Mouse (Mus musculus) mouse embryonic stem cell (cell line): ENCODE measurements around the gene Dnmbp.

Source experiments
- in situ Hi-C, 2 experiments: fragments of 300-500 bp; cut with MboI; formaldehyde crosslinking; loops; 1 replicate in 1 of 2; 3 replicates in 1 of 2; pipeline ENCODE4 v1.14.3; 2019 to 2020; ENCODE audit warnings: low sequenced_read_pairs in 2 of 2, low pct_unique_long_range_greater_than_20kb in 1 of 2, mixed read lengths in 1 of 2; ENCODE audit not compliant: unreplicated experiment in 1 of 2

Dnmbp gene

GRCm38 (mm10) chr19:43955266-43955665, 15.3 kb upstream of the Dnmbp start:
- in situ Hi-C loops: loop anchor here (10.0 kb wide), 1 partner anchor 120 kb away; no protein-coding TSS in a partner anchor

- in situ Hi-C loops: loop anchor here (10.0 kb wide), 1 partner anchor 120 kb away; no protein-coding TSS in a partner anchor
Observed at GRCm38 (mm10) chr19:43954864-43955263, 14.9 kb upstream of the Dnmbp start.

GRCm38 (mm10) chr19:43952936-43953335, 12.9 kb upstream of the Dnmbp start:
- in situ Hi-C loops: loop anchor here (10.0 kb wide), 1 partner anchor 118 kb away; no protein-coding TSS in a partner anchor

GRCm38 (mm10) chr19:43949111-43949810, 9.3 kb upstream of the Dnmbp start:
- in situ Hi-C loops: no loop called here

DNA sequence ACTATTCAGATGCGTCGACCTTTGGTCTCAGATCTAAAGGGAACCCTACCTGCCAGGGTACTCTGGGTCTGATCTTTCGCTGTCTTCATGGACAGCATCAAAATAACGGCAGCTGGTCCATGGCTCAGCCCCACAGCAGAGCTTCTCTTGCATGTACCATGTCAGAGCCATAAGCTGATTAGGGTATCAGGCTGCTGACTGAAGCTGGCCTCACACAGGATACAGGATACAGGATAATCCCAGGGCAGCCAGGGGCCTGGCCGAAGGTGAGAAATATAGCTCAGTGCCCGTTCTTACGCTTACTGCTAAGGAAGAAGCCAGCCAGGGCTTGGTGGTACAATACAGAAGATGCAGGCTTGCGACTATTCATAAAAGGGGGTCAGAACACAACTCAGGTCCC, 4.6 kb upstream of the Dnmbp start:
- in situ Hi-C loops: no loop called here

DNA sequence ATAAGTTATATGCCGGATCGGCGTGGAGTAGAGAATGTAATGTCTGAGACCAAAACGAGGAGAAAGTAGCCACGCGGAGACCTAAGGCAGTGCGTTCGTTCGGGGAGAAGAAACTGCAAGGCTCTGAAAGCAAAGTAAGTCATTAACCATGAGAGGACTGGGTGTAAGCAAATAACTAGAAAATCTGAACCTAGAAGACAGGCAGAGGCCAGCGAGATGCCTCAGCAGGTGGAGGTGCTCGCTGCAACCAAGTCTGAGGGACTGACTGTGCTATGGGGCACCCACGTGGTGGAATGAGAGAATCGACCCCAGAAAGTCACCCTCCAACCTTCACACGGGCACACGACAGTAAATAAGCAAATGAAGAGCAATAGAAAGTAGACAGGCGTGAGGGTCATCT, 3.1 kb upstream of the Dnmbp start:
- in situ Hi-C loops: no loop called here

DNA sequence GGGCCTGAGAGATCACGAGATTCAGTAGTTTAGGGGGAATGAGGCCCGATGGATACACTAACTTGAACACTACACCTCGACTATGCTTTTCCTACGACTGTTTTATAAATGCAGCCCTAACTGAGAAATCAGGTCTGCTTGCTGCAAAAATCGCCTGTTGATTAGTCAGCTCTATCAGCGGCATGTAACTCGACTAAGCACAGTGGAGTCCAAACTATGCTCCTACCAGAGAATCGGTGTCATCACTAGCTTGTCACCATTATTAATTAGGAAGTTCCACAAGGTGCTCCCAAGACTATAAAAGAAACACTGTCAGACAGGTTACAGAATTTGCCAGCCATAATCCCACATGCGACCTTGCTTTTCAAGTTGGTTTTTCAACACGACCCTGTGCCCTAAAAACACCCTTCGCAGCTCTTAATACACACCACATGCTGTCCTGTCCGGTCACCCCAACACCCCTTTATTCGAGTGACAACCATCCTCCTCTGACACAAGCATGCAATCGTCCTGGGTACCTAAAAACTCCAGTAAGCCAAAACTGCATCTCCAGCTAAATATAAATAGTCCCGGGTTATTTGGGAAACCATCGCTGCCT, 721 bp downstream of the Dnmbp start:
- in situ Hi-C loops: no loop called here

GRCm38 (mm10) chr19:43938355-43938754, 1.6 kb downstream of the Dnmbp start:
- in situ Hi-C loops: no loop called here

DNA sequence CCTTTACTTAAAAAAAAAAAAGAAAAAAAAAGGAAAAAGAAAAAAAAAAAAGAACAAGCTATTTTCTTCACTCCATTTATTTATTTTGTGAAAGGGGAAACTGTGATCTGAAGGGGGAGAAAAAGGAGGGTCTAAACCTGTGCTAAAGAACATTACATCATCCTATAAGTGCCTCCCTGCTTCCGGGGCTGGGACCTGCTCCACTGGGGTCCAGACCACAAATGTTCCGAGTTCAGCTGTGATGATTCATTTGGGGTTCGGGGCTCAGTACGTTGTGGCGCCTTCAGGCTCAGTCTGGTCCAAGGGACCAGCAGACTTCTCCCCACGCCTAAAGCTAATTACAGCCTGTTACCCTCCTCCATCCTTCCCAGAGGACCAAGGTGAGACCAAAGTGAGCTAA, 9.1 kb downstream of the Dnmbp start:
- in situ Hi-C loops: no loop called here

- in situ Hi-C loops: no loop called here
Observed at GRCm38 (mm10) chr19:43930366-43930765, 9.6 kb downstream of the Dnmbp start.

- in situ Hi-C loops: no loop called here
Observed at GRCm38 (mm10) chr19:43929869-43930268, 10.1 kb downstream of the Dnmbp start.

DNA sequence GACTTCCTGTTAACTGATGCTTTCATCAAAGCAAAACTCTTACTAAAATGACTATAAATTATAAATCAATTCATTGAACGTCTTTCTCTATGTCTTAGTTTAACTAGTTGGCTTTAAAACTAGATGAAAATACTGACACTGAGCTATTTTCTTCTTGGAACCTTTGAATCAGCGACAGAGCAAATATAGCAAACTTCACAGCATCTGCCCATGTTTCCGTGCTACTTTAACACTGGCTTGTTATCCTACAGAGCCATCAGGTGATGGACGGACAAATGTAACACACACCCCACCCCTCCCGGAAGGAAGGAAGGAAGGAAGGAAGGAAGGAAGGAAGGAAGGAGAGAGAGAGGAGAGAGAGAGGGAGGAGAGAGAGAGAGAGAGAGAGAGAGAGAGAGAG, 12.0 kb downstream of the Dnmbp start:
- in situ Hi-C loops: no loop called here

- in situ Hi-C loops: no loop called here
Observed at GRCm38 (mm10) chr19:43927057-43927456, 12.9 kb downstream of the Dnmbp start.

DNA sequence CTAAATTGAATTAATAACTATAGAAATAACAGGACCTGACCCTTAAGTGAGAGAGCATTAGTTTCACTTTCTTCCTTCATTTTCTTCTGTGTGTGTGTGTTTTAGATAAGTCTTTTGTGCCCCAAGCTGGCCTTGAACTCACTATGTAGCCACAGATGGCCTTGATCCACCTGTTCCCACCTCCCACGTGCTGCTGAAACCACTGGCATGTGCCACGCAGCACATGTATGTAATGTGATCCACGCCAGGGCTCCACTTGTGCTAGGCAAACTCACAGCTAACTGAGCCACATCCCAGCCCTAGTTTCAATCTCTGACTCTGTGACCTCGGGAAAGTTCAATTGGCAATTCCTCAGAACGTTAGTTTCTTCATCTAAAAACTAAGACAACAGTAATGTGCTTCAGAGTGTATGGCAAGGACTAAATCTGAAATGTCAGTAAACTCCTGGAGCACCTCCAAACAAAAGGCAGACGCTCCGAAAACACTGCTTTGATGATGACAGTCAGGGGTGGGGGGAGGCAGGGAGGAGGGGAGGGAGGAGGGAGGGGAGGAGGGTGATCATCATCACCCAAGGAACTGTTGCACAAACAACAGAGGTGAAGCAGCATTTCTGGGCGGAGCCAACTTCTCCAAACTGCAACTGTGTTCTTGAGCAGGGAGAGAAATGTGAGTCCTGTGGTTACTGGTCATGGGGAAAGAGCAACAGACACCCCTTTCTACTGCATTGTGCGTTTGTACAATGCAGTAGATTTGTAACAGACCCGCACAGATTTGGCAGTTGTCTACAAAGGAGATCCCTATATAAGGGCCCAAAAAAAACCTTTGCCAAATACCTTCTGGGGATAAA, 13.6 kb downstream of the Dnmbp start:
- in situ Hi-C loops: no loop called here

- in situ Hi-C loops: no loop called here
Observed at GRCm38 (mm10) chr19:43924361-43924760, 15.6 kb downstream of the Dnmbp start.

GRCm38 (mm10) chr19:43922963-43923362, 17.0 kb downstream of the Dnmbp start:
- in situ Hi-C loops: no loop called here

GRCm38 (mm10) chr19:43921410-43921809, 18.6 kb downstream of the Dnmbp start:
- in situ Hi-C loops: no loop called here

DNA sequence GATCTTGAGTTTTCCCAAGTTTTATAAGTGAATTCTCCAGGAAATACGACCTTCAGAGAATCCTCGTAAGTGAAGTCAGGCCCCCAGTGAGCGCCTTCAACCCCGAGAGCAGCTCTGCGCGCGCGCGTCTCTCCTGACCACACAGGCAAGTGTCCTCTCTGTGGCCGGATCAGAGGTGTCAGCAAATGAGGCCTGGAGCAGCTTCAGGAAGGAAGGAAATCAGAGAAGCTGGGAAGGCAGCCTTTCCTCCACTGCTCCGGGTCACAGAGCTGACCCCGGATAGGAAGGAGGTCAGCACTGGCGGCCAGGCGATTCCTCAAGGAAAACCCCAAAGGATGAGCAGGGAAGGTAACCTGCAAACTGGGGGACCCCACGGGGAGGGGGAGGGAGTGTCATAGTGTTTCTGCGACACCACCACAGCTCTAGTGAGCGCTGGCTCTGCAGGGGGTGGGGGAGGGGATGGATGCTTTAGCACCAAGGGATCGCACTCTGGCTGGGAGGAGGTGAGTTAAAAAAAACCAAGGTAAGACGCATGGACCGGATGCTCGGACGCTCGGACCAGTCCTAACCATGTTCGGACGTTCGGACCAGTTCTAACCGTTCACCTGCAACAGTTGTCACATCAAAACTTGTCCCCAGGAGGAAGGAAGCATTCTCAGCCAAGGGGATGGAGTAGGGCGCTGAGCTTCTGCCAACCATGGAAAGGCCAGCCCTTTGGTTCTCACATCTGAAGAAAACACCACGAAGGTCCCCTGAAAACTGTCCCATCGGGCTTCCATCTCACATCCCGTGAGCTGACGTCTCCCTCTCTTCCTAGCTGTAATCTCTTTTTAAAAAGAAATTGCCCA, 19.3 kb downstream of the Dnmbp start:
- in situ Hi-C loops: no loop called here
